Mouse (Mus musculus): ENCODE measurements around the gene Mipol1.

DNA sequence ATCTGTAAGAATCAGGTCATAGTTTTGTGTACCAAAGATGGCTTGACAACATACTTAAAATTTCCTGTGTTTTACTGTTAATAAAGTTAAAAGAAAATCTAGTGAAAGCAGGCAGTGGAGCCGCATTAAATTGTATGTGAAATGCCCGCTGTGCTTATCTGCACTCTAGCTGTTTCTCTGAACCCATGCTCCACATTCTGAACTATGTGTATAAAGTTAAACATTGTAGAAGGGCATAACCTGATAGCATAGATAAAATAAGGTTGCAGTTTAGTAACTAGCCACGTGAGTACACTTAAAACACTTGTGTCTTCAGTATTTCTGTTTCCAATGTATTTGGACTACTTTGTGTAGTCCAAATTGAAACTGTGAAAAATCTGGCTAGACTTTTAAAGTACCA, 183.6 kb downstream of the Mipol1 start:
- TF ChIP-seq CTCF (conservative IDR thresholded peaks at IDR 0.05; ENCODE audit: insufficient read depth, insufficient read length, low read depth, low read length) = no peak
- no peak for TF ChIP-seq POLR2A (IDR thresholded peaks at IDR 0.05; ENCODE audit: low read depth, low read length)

Data from kidney, adult 2 months (tissue).